Mouse (Mus musculus) cerebellum, adult 2 months (tissue): ENCODE measurements at regions not wholly inside any gene's neighbourhood (a gene's known extent, or its start where the extent isn't known, plus 50 kb on each side); places are given as distances from the start of the nearest gene placed in this dataset.

ENCODE experiments used
- CTCF ChIP-seq: fragments of 200-500 bp; IDR thresholded peaks from 2 replicates; pipeline ENCODE4 v1.5.1; 2011; ENCODE audit warnings: low read depth, mild to moderate bottlenecking, control low read depth, low read length, moderate library complexity, borderline replicate concordance; ENCODE audit not compliant: insufficient read depth
- POLR2A ChIP-seq: fragments of 200-500 bp; IDR thresholded peaks from 2 replicates; pipeline ENCODE4 v1.6.1; 2011; ENCODE audit warnings: low read length, control low read depth, borderline replicate concordance; ENCODE audit not compliant: insufficient read depth

DNA sequence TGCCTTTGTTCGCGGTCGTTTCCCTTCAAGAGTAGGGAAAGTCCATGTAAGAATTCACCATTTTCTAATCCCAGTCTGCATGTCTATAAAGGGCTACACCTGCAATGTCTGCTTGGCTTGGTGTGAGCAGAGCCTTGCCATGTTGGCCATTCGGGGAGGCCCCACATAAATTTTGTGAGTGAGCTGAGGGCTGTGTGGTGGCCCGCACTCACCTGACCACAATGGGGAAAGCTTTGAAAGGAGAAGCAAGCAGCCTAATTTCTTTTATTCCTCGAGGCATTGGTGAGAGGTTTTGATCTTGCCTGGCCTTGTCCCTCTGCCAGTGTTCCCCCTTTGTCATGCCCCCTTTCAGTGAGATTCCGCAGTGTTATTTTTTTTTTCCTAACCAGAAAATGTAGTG lies 70.9 kb upstream of the Tmco5 start:
- TF ChIP-seq CTCF: no peak
- TF ChIP-seq POLR2A: no peak
